Mouse (Mus musculus): ENCODE data around the gene Gpr153. TPM values are rescaled to one million over a fixed set of nuclear protein-coding genes. Genes with fewer than 3 reads are reported as not detected.

The Gpr153 gene
- total RNA-seq, 1 experiment from 2014 or later, result 0.12 TPM

DNA sequence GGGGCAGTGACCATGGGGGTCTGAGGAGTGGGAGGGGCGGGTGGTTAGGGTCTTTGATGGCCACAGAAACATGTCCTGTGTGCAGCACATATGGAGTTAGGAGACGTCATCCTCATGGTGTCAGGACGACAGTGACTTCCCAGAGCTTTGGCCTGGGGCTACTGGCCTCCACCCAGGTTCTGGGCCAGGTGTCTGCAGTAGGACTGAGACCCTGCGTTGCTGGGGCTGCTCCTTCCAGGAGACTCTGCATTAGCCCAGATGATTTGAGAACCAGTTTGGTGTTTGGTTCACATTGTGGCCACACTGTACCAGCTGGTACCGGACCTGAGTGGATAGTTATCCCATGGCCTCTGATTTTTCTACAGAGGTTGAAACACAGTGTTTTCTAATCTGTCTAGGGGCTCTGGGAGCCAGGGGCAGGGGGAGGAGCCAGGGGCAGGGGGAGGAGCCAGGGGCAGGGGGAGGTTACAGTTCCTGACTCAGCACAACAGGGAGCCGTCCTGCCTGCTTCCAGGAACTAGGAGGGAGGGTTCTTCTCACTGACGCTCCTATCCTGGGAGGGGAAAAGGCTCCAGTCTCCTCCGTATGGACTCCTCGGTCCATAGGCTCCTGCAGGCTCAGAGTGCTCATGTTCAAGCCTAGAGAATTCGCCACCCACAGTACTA, 10.4 kb upstream of the Gpr153 start:
- ATAC-seq (ENCODE audit: extremely low read depth, insufficient number of reproducible peaks, low FRiP score, poor library complexity, severe bottlenecking), result no peak

DNA sequence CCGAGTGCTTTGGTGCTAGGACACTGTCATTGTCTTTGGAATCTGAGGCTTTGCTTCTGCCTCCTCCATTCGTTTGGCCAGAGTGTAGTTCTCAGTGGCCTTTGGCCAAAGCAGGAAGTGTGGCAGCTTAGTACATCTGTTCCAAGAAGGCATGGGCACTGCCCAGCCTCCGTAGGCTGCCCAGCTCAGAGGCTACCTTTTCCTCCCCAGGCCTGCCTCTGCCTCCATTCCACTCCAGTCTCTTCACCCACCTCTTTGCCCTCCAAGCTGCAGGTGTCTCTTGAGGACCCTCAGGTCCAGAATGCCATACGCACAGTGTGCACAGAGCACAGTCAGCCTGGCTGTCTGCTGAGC, 9.9 kb upstream of the Gpr153 start:
- no peak for ATAC-seq (ENCODE audit: extremely low read depth, insufficient number of reproducible peaks, low FRiP score, poor library complexity, severe bottlenecking)

DNA sequence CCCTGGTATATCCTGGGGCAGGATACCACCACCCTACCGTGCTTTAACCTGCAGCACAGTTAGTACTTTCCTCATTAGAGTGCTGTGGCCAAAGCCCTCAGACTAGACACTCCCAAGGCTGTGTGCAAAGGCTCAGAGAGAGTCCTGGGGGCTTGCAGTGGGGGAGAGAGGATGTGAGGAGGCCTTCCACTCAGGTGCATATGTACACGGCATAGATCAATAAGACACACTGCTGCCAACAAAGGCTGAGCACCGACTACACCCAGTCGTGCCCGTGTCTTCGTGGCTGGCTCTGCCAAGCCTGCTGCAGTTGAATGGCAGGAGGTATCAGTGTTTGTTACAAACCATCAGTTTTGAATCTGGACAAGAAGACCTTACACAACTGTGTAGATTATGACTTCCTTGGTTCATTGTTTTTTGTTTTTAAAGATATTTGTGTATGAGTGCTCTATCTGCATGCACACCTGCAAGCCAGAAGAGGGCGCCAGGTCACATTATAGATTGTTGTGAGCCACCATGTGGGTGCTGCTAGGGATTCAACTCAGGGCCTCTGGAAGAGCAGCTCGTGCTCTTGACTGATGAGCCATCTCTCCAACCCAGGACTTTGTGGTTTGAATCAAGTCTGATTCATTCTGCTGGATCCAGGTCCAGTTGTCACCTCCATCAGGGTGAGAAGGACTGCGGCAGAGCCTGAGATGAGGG, 9.0 kb upstream of the Gpr153 start:
- ATAC-seq (ENCODE audit: extremely low read depth, insufficient number of reproducible peaks, low FRiP score, poor library complexity, severe bottlenecking), result no peak

DNA sequence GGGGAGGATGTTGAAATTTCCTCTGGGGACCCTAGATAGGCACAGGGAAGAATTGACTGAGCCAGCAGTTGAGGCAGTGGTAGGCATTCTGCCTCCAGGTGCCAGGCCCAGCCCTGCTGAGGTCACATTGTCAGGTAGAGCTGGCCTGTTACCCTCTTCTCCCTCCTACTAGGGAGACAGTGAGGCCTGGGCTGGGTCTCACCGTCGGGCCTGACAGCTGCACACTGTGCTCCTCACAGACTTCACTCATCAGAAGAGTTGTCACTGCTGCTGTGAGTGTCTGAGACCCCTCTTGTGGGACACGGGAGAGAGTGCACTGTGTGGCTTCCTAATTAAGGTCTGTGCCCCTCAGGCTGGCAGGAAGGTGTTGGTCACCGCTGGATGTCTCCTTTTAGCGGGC, 8.2 kb upstream of the Gpr153 start:
- no peak for ATAC-seq (ENCODE audit: extremely low read depth, insufficient number of reproducible peaks, low FRiP score, poor library complexity, severe bottlenecking)

DNA sequence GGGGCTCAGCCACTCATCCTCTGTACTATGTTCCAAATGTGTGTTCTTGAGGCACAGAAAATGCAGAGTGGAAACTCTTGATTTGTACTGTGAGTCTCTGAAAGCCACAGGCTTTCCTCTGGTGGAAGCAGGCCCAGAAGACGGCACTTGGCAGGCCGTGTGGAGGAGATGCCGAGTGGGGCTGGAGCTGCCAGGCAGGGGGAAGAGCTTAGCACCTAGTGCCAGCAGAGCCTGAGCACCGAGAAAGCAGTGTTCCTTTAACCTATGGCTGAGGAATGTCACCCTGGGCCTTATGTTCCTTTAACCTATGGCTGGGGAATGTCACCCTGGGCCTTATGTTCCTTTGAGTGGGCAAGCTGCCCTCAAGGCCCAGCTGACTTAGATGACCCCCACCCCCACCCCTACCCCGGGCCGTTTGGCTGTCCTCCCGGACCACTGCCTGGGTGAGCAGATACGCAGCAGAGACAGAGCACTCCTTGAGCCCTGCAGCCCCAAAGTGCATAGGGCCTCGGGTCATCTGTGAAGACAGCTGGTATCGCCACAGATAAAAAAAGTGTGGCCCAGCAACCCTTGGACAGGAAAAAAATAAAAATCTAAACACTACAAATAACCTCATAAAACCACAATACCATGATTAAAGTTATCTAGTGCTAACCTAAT, 7.7 kb upstream of the Gpr153 start:
- ATAC-seq (ENCODE audit: extremely low read depth, insufficient number of reproducible peaks, low FRiP score, poor library complexity, severe bottlenecking), result no peak

DNA sequence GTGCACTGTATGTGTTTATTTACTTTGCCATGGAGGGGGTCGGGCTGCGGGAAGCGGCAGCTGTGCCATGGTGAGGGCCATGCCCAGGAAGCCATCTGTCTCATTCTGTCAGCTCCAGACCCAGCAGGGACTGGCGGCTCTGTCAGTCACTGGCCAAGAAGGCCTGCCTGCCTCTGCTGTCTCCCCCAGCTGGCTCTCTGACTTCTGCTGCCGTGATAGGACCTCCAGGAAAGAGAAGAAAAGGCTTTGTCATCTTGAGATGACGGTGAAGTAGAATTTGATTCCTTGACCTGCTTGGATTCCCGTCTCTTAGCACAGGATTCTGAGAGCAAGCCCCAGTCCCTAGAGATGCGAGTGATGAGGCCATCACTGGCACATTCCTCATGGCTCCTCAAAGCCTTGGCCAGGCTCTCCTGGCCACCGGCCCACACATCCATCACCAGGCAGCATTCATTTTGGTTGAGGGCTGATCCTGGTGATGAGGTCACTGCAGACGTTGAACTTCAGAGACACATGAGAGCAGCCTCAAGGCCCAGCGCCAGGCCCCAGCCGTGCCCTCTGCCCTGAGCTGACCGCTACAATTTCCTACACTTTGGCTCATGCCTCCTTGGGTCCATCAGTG, 6.2 kb upstream of the Gpr153 start:
- ATAC-seq (ENCODE audit: extremely low read depth, insufficient number of reproducible peaks, low FRiP score, poor library complexity, severe bottlenecking), result no peak

DNA sequence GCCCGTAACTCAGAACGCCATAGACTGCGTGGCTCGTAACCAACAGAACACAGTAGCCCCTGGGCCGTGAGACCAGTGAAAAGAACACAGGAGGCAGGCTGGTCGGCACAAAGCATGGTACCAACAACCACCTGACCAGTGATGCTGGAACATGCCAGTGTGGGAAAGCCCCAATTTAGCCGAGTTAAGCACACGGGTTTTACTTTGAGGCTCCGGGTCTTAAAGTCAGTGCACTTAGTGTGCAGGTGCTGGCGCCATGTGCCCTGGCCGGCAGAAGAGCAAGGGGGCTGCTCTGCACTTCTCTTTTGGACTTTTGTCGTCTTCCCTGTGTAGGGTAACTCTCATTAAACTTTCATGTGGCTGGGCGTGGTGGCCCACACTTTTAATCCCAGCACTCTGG, 4.1 kb upstream of the Gpr153 start:
- no peak for ATAC-seq (ENCODE audit: extremely low read depth, insufficient number of reproducible peaks, low FRiP score, poor library complexity, severe bottlenecking)

DNA sequence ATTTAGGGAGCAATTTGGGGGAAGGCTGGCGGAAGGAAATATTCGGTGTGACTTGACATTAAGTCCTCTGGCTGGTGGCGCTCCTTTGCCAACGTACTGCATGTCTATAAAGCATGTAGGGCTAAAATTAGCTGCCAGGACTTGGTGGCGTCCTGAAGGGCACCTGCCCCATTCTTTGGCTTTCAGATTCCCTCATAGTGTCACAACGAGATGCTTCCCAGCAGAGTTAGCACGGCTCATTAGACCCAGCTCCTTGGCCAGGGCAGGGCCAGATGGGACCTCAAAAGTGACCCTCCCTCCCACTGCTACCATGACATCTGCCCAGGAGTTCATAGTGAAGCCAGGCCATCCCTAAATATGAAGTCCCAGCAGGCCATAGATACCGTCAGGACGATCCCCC, 3.4 kb upstream of the Gpr153 start:
- no peak for ATAC-seq (ENCODE audit: extremely low read depth, insufficient number of reproducible peaks, low FRiP score, poor library complexity, severe bottlenecking)

DNA sequence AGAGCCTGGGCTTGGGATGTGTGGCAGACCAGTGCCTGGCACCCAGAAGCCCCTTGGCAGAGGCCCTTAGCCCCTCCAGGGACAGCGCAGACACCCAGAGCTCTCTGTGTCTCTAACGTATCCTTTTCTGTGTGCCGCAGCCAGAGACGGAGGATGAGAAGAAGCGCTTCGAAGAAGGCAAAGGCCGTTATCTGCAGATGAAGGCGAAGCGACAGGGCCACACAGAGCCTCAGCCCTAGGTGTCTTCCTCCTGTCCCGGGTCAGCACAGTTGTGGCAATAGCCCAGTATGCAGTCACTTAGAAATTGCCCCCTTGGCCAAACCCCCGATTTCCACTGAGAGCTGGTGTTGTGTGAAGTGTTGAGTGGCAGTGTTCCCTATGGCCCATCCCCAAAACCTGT, 2.7 kb upstream of the Gpr153 start:
- no peak for ATAC-seq (ENCODE audit: extremely low read depth, insufficient number of reproducible peaks, low FRiP score, poor library complexity, severe bottlenecking)

DNA sequence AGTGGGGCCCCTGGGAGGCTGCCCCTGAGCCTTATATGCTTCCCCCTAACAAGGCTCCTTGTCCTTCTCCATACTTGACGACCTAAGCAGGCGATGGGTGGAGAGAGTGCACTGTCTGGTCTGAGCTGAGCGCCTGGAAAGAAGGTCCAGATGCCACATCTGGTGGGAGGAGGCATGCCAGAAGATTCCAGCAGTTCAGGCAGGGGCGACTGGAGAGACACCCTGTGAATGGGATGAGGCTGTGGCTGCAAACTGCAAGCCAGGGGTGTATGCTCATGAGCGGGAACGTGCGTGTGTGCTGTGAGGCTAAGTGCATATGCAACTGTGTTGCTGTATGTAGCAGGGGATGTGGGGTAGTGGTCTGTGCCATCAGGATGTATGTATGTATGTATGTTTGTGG, 2.0 kb upstream of the Gpr153 start:
- ATAC-seq (ENCODE audit: extremely low read depth, insufficient number of reproducible peaks, low FRiP score, poor library complexity, severe bottlenecking), result no peak

DNA sequence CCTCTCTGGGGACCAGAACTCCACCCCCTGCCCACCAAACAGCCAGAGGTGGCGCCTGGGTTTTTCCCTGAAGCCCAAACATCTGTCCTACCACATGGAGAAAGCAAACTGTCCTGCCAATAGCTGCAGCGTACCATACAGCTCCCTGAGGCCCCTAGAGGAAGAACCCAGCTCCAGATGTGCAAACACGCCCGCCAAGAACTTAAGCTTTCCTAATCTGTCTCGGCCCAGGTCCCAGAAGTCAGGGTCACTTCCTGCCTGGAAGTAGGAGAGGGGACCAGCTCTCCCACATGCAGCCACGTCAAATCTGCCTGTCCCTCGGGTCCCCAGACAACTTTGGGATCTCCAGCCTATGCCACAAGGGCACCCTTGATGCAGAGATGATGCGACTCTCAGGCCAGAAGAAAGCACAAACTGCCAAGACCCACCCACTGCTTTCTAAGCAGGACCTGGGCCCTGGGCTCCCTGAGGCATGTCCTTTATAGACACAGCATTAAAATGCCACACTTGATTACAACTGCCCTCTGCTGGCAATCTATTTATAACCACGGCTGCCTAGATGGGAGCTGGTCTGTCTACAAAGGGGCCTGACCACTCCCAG, 1.5 kb upstream of the Gpr153 start:
- ATAC-seq (ENCODE audit: extremely low read depth, insufficient number of reproducible peaks, low FRiP score, poor library complexity, severe bottlenecking), result no peak

DNA sequence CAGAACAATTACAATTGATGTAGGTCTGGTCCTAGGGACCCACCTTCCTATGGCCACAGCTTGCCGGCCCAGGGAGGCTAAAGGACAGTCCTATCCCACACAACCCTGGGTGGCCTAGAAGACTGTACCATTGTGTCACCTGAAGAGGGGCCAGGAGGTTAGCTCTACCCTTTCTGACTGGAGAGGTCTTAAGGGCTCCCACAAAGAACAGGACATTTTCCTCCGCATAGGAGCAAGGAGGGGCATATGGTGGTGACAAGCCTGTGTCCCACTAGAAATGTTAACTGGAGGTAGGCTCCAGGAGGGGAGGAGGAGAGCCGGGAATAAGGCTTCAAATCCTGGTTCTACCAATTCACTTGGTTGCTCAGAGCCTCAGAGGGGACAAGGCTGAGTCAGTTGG, 841 bp upstream of the Gpr153 start:
- no peak for ATAC-seq (ENCODE audit: extremely low read depth, insufficient number of reproducible peaks, low FRiP score, poor library complexity, severe bottlenecking)

DNA sequence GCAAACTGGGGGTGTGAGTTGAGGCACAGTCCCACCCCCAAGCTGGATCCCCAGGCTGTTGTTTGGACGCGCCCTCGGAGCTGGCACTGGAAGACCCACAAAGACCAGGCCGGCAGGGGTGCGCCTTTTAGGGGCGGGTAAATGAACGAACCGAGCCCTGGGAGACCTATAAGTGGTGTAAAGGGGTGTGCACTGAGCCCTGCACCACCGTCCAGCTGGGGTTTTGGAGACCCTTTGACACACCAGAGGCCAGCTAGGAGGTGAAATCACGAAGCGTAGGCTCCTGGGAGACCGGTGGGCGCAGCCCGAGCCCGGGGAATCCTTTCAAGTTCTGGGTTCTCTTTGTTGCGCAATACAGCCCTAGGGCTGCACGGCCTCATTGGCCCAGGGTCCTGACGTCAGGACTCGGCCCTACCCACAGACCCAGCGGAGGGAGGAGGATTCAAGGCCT, 674 bp downstream of the Gpr153 start:
- no peak for ATAC-seq (ENCODE audit: extremely low read depth, insufficient number of reproducible peaks, low FRiP score, poor library complexity, severe bottlenecking)

DNA sequence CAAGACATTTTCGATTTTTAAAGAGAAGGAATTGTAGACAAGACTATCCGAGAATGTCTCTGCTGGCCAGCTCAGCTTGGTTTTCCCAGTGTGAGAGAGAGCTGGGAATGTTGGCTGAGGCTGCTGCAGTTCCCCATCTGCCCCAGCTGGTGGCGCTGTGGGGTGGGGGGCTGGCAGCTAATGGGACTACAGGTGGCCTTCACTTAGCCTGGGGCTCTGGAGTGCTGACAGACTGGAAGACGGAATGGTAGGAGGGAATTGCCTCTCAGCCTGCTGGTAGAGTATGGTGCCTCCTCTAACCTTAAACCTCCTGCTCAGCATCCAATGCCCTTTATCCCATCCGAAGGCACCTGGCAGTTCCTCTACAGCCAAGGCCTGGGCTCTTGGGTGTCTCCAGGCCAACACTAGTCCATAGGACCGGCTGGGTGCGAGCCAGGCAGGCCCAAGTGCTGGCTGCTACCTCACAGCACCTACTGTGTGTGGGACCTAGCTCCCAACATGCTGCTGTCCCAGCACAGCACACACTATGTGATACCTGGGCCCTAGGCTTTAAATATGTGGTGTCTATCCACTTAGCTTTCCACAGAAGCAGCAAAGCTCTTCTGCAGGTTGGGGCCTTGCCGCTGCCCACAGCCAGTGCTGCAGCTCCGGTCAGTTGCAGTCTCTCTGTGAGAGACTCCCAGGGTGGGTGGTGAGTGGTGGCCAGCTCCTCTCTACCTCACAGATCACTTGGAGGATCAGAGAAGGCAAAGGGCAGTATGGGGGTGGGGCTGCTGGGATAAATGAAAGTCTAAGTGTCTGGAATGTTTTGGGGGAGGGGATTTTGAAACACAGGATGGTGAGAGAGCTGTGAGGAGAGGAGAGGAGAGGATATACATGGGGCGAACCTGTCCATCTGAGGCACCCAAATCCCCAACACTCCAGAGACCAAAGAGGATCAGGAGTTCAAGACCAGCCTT, 2.6 kb downstream of the Gpr153 start:
- ATAC-seq (ENCODE audit: extremely low read depth, insufficient number of reproducible peaks, low FRiP score, poor library complexity, severe bottlenecking), result no peak

DNA sequence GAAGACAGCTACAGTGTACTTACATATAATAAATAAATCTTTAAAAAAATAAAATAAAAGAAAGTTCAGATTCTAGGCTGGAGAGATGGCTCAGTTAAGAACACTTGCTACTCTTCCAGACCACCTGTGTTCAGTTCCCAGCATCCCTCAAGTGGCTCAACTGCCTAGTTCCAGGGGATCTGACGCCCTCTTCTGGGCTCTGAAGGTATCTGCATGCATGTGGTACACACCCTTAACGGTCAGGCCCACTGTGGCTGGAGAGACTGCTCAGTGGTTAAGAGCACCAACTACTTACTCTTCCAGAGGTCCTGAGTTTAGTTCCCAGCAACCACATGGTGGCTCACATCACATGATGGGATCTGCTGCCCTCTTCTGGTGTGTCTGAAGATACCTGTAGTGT, 3.9 kb downstream of the Gpr153 start:
- ATAC-seq (ENCODE audit: extremely low read depth, insufficient number of reproducible peaks, low FRiP score, poor library complexity, severe bottlenecking), result no peak

DNA sequence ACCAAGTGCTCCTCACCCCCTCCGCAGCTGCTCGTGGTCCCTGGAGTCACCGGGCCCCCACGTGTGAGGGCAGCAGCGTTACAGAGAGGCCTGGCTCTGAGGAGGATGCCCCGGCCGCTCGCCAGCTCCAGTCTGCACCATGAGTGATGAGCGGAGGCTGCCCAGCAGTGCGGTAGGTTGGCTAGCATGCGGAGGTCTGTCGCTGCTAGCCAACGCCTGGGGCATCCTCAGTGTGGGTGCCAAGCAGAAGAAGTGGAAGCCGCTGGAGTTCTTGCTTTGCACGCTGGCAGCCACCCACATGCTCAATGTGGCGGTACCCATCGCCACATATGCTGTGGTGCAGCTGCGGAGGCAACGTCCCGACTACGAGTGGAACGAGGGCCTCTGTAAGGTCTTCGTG, 5.0 kb downstream of the Gpr153 start:
- ATAC-seq (ENCODE audit: extremely low read depth, insufficient number of reproducible peaks, low FRiP score, poor library complexity, severe bottlenecking), result no peak

DNA sequence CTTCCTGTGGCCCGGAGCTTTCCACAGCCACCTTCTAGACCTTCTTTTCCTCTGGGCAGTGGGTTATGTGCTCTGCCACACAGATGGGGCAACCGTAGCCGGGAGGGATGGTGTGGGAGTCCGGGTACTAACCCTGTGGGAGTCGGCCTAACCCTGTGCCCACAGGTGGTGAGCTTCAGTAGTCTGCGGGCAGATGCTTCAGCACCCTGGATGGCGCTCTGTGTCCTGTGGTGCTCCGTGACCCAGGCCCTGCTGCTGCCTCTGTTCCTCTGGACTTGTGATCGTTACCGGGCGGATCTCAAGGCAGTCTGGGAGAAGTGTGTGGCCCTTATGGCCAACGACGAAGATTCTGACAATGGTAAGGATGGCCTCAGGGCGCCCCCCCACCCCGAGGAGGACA, 7.6 kb downstream of the Gpr153 start:
- no peak for ATAC-seq (ENCODE audit: extremely low read depth, insufficient number of reproducible peaks, low FRiP score, poor library complexity, severe bottlenecking)

DNA sequence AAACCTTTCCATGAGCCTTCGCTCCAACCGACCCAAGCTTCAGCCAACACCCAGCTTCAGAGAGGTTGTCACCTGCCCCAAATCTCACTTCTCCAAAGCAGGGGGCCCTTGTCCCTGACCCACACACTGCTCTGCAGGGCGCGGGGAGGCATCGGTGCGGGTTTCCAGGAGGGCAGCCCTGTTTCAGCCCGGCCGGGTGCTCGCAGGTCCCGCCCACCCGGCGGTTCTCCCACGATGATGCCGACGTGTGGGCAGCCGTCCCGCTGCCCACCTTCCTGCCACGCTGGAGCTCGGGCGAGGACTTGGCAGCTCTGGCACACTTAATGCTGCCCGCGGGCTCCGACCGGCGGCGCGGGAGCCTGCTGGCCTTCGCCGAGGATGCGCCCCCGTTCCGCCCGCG, 8.7 kb downstream of the Gpr153 start:
- no peak for ATAC-seq (ENCODE audit: extremely low read depth, insufficient number of reproducible peaks, low FRiP score, poor library complexity, severe bottlenecking)

Data from neutrophil, adult 5-6 weeks (primary cell).